Mouse (Mus musculus) ovary, adult 10 weeks (tissue): ENCODE measurements around the gene Exo5. TPM values are rescaled to one million over a fixed set of nuclear protein-coding genes. Genes with fewer than 3 reads are reported as not detected.

Experiments used
- polyA plus RNA-seq: library from polyadenylated mRNA; stranded (reverse); fragments of 350-450 nt; fragmentation: Illumina TruSeq; extraction: RNeasy Lipid Tissue Mini Kit (QIAGEN cat#74804); gene quantifications from one replicate; pipeline ENCODE4 v1.2.3, GENCODE M21; 2014

The Exo5 gene
- polyA plus RNA-seq: 14.0 TPM

DNA sequence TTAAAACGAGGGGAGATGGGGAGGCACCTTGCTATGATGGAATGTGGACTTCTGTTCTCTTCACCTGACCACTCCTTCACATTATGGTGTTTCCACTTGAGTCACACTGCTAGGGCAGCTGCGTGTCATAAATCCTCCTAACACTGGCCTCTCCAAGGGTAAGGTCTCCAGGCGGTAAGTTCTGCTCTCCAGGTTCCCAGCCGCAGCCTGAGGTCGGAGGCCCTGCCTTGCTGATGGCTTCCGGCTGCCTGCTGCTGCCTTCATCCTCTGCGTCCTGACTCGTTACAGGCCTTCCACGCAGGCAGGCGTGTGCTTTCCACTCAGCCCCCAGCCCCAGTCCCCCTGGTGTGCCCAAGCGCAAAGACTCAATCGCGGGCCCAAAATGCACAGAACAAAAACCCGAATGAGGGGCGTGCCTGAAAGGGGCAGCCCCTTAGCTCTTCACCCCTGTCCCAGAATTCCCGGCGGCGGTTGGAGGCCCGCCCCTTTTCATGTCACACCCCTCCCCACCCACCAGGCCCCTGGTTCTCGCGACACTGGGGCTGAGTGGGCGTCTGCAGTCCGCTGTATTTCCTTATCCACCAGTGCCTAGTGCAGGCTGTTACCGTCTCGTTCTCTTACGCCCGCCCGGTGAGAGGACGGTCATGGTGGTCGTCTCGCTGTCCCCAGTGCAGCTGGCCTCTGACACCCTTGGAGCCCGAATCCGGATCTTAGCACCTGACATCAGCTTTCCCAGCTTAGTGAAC, at the start of gene Exo5:
Gene Exo5 (minus strand): TSS at position 464 of the 746 bp plus-strand sequence.

DNA sequence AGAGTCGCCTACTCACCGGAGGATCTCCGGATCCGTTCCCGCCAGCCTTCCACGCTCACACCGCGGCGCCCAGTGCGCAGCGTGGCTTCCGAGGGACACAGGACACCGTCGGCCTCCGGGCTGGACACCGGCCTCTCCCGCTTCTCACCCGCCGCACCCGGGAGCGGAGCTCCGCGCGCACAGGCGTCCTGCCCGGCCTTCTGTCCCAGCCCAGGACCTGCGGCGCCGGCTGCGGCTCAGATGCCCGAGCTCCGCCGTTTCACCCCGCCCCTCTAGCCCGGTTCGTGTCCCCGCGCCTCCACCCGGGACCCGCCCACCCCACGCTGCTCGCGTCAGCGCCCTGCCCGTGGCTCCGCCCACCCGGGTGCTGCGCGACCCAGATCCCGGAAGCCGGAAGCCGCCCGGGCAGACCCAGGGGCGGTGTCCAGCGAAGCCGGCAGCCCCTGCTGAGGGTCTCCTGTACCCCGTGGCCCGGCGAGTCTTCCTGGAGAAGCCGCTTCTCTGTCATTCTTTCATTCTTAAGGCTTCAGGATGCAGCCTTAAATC, 26.7 kb upstream of the Exo5 start, which contains the start of gene Zfp69:
Gene Zfp69 (minus strand): TSS at position 272 of the 546 bp plus-strand sequence.

Other genes with a start within 250 kb of the Exo5 start
- gene Kcnq4, start 176.4 kb downstream of the Exo5 start, polyA plus RNA-seq: not detected
- gene Nfyc, start 93.4 kb downstream of the Exo5 start, polyA plus RNA-seq: 28.4 TPM
- 0.54 TPM for gene Rims3, start 70.2 kb downstream of the Exo5 start, polyA plus RNA-seq
- 0.77 TPM for gene Zfp69, start 26.7 kb upstream of the Exo5 start, polyA plus RNA-seq
- 28.2 TPM for gene Smap2, start 92.2 kb upstream of the Exo5 start, polyA plus RNA-seq
- 0.68 TPM for gene Col9a2, start 114.4 kb upstream of the Exo5 start, polyA plus RNA-seq
- 196 TPM for gene Zmpste24, start 173.2 kb upstream of the Exo5 start, polyA plus RNA-seq
- not detected for gene Tmco2, start 184.2 kb upstream of the Exo5 start, polyA plus RNA-seq